In the genomic region with DNA sequence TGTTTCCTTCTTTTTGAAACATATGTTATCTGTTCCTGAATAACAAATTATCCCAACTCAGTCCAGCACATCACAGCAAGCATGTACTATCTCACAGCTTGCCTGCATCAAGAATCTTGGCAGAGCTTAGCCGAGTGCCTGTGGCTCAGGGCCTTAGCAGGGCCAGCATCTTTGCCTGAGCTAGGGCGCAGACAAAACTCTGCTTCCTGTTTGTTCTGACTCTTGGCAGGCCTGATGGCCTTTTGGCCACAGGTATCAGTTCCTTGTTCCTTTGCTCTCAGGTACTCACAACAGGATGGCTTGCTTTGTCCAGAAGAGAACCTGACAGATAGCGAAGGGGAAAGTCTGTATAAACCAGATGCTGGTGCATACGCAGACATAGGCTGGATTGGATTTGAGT, we compare ENCODE assay signal across 17 mouse cellular contexts. TPM values are rescaled to one million over a fixed set of nuclear protein-coding genes. Genes with fewer than 3 reads are reported as not detected.
DNase-seq lines count a peak whose midpoint lies in the region; ATAC-seq and TF ChIP-seq lines count a peak whose summit lies in the region.
"Had no signal": no experiment of that assay in that cellular context is flagged by ENCODE, and none has a peak within 500 bp of the region (broad histone marks: within the 10 kb centered on the region; RNA-seq: fewer than 3 reads in every experiment).

No protein-coding gene starts in this region.

- no peaks in the 10 kb centered on the region for H3K27me3 ChIP-seq in heart, embryonic 11.5 days (ENCODE audit: control insufficient read depth, insufficient read depth, low read length)
- H3K27me3 ChIP-seq in stomach, embryonic 16.5 days (ENCODE audit: control insufficient read depth, insufficient read depth, low read length) = no peaks in the 10 kb centered on the region
- H3K27me3 ChIP-seq in stomach, postnatal 0 days (ENCODE audit: control insufficient read depth, insufficient read depth, low read length) = no peaks in the 10 kb centered on the region
- H3K27me3 ChIP-seq: hindbrain, embryonic 13.5 days; midbrain, embryonic 15.5 days had no signal

- H3K4me3 ChIP-seq in heart, embryonic 11.5 days (ENCODE audit: low read depth, low read length) = no peak overlapping the region
- no peak overlapping the region for H3K4me3 ChIP-seq in stomach, embryonic 16.5 days (replicated peaks; ENCODE audit: low read length)
- H3K4me3 ChIP-seq in stomach, postnatal 0 days (ENCODE audit: low read depth, low read length) = no peak overlapping the region
- H3K4me3 ChIP-seq: embryonic facial prominence, embryonic 10.5 days; erythroblast, embryonic 14.5 days; hindbrain, embryonic 13.5 days; midbrain, embryonic 15.5 days had no signal

- TF ChIP-seq CTCF in stomach, postnatal 0 days (IDR thresholded peaks at IDR 0.05; ENCODE audit: low read depth) = no peak

- no peak overlapping the region for H3K4me2 ChIP-seq in heart, embryonic 11.5 days
- no peak overlapping the region for H3K4me2 ChIP-seq in stomach, embryonic 16.5 days (ENCODE audit: low read depth, low read length)
- H3K4me2 ChIP-seq in stomach, postnatal 0 days (replicated peaks; ENCODE audit: low read depth) = no peak overlapping the region
- H3K4me2 ChIP-seq: hindbrain, embryonic 13.5 days; lung, embryonic 14.5 days; midbrain, embryonic 15.5 days had no signal

- ATAC-seq in heart, embryonic 11.5 days (replicated peaks; ENCODE audit: insufficient number of reproducible peaks, low FRiP score, low TSS enrichment) = no peak
- 0 out of 2 replicates have a peak, but pooled peaks have one; percentile 34 for ATAC-seq in stomach, embryonic 16.5 days (ENCODE audit: insufficient read depth, low FRiP score)
- ATAC-seq in stomach, postnatal 0 days (ENCODE audit: low FRiP score, low TSS enrichment) = no peak
- ATAC-seq: CD4-positive, CD25-positive, alpha-beta regulatory T cell, adult 4 months; forebrain, postnatal 0 days; midbrain, embryonic 15.5 days had no signal

- DNase-seq in heart, postnatal 4 days = peak; percentile 22
- no peak for DNase-seq in stomach, postnatal 0 days (ENCODE audit: low spot score)
- peak; percentile 89 for DNase-seq in cerebellum, adult 9-10 months
- DNase-seq in urinary bladder, postnatal 10 days (ENCODE audit: low spot score) = no peak
- DNase-seq in right cerebral cortex, postnatal 10 days (ENCODE audit: low spot score in 2 of 2) = no peak
- DNase-seq: adrenal gland, postnatal 14 days; forebrain, postnatal 0 days; gastrocnemius, postnatal 10 days; lung, embryonic 14.5 days; right cerebral cortex, postnatal 14 days had no signal

- no peak overlapping the region for H3K27ac ChIP-seq in heart, embryonic 11.5 days (ENCODE audit: low read depth, low read length)
- H3K27ac ChIP-seq in stomach, embryonic 16.5 days (ENCODE audit: low read length) = no peak overlapping the region
- no peak overlapping the region for H3K27ac ChIP-seq in stomach, postnatal 0 days (replicated peaks)
- H3K27ac ChIP-seq: embryonic facial prominence, embryonic 10.5 days; hindbrain, embryonic 13.5 days; midbrain, embryonic 15.5 days had no signal

- no peak overlapping the region for H3K9ac ChIP-seq in heart, embryonic 11.5 days (ENCODE audit: low read depth, low read length)
- no peak overlapping the region for H3K9ac ChIP-seq in stomach, embryonic 16.5 days (ENCODE audit: low read length)
- no peak overlapping the region for H3K9ac ChIP-seq in stomach, postnatal 0 days (ENCODE audit: low read length)
- H3K9ac ChIP-seq: forebrain, postnatal 0 days; hindbrain, embryonic 13.5 days; lung, embryonic 14.5 days; midbrain, embryonic 15.5 days had no signal

- H3K36me3 ChIP-seq in heart, embryonic 11.5 days (ENCODE audit: control insufficient read depth, insufficient read depth, low read length) = no peaks in the 10 kb centered on the region
- H3K36me3 ChIP-seq in stomach, embryonic 16.5 days (ENCODE audit: control insufficient read depth, insufficient read depth, low read length) = no peaks in the 10 kb centered on the region
- no peaks in the 10 kb centered on the region for H3K36me3 ChIP-seq in stomach, postnatal 0 days (ENCODE audit: control insufficient read depth, insufficient read depth, low read length)
- H3K36me3 ChIP-seq: midbrain, embryonic 15.5 days had no signal

- no peak for TF ChIP-seq EP300 in stomach, postnatal 0 days (optimal IDR thresholded peaks at IDR 0.05)

- H3K9me3 ChIP-seq in heart, embryonic 11.5 days (replicated peaks; ENCODE audit: control insufficient read depth, low read length) = no peaks in the 10 kb centered on the region
- no peaks in the 10 kb centered on the region for H3K9me3 ChIP-seq in stomach, embryonic 16.5 days (replicated peaks; ENCODE audit: control insufficient read depth, low read length)
- H3K9me3 ChIP-seq in stomach, postnatal 0 days (ENCODE audit: control insufficient read depth, low read length) = no peaks in the 10 kb centered on the region
- H3K9me3 ChIP-seq: embryonic facial prominence, embryonic 10.5 days; hindbrain, embryonic 13.5 days; midbrain, embryonic 15.5 days had no signal

- H3K4me1 ChIP-seq in heart, embryonic 11.5 days (ENCODE audit: control insufficient read depth, insufficient read depth, low read length) = peaks cover 19% of the 10 kb centered on the region
- H3K4me1 ChIP-seq in stomach, embryonic 16.5 days (ENCODE audit: control insufficient read depth, insufficient read depth, low read length) = peaks cover 16% of the 10 kb centered on the region; the same call in 1 of the 2 replicates
- H3K4me1 ChIP-seq in stomach, postnatal 0 days (replicated peaks; ENCODE audit: control insufficient read depth, insufficient read depth) = no peaks in the 10 kb centered on the region
- H3K4me1 ChIP-seq: midbrain, embryonic 15.5 days had no signal

- 81% methylated on average over 4 of the region's 4 CpGs for WGBS in heart, embryonic 11.5 days (ENCODE audit: insufficient replicate concordance)
- WGBS in stomach, embryonic 16.5 days = 63% methylated on average over 4 of the region's 4 CpGs
- WGBS in stomach, postnatal 0 days = 65% methylated on average over 4 of the region's 4 CpGs

RNA-seq across cellular contexts. Expression of a gene that starts 9.6 kb away (rescaled TPM):
- 10 to 100 TPM; 18.6 to 21.0 TPM for total RNA-seq in heart, postnatal 4 days (2021)
- polyA plus RNA-seq in heart, embryonic 11.5 days (2014; fragmentation: Nextera tagmentation; extraction: Ambion mirVana) = 29.7 and 32.1 TPM in 2 replicates
- 27.3 and 27.7 TPM in 2 replicates for polyA plus RNA-seq in stomach, embryonic 16.5 days (2015; fragmentation: Nextera tagmentation; extraction: Ambion mirVana)
- 12.9 and 14.1 TPM in 2 replicates for polyA plus RNA-seq in stomach, postnatal 0 days (2015; fragmentation: Nextera tagmentation; extraction: Ambion mirVana)

RNA-seq across cellular contexts. Expression of a gene that starts 35.6 kb away (rescaled TPM):
- total RNA-seq in heart, postnatal 4 days (2021) = 1 to 10 TPM; 5.5 to 5.7 TPM
- 10.8 and 12.5 TPM in 2 replicates for polyA plus RNA-seq in heart, embryonic 11.5 days (2014; fragmentation: Nextera tagmentation; extraction: Ambion mirVana)
- 11.5 and 12.7 TPM in 2 replicates for polyA plus RNA-seq in stomach, embryonic 16.5 days (2015; fragmentation: Nextera tagmentation; extraction: Ambion mirVana)
- 7.9 and 8.7 TPM in 2 replicates for polyA plus RNA-seq in stomach, postnatal 0 days (2015; fragmentation: Nextera tagmentation; extraction: Ambion mirVana)

Comparison
In these comparisons a context has a peak if more than half of its experiments do, and no peak if none do; other contexts are left out.
1. DNase-seq: peak in heart, postnatal 4 days (single experiment) and cerebellum, adult 9-10 months (single experiment); none in stomach, postnatal 0 days (single experiment), urinary bladder, postnatal 10 days (single experiment) and right cerebral cortex, postnatal 10 days (0 of 2).